Mouse (Mus musculus) hindbrain, embryonic 16.5 days (tissue): Measurements from ENCODE around the gene B4galt2. TPM values are rescaled to one million over a fixed set of nuclear protein-coding genes. Genes with fewer than 3 reads are reported as not detected.

Experiments used
- ATAC-seq: fragments of 200-750 bp; cut with Nextera tagmentation; 2 replicates; pipeline ENCODE4 v1.8.0; 2017; ENCODE audit warnings: moderate TSS enrichment, moderate library complexity
- H3K27ac ChIP-seq: fragments of 300-500 bp; sonication (generic); 2 replicates; pipeline ENCODE4 v1.5.1; 2014; ENCODE audit warnings: low read depth, mild to moderate bottlenecking, control low read depth, low read length, moderate library complexity
- H3K27me3 ChIP-seq: fragments of 300-500 bp; sonication (generic); replicated peaks from 2 replicates; pipeline ENCODE4 v1.6.1; 2014; ENCODE audit warnings: low read length; ENCODE audit not compliant: control insufficient read depth, insufficient read depth
- H3K36me3 ChIP-seq: fragments of 300-500 bp; sonication (generic); 2 replicates; pipeline ENCODE4 v1.6.1; 2014; ENCODE audit warnings: mild to moderate bottlenecking, low read length, moderate library complexity, mixed read lengths; ENCODE audit not compliant: control insufficient read depth, insufficient read depth
- H3K4me1 ChIP-seq: fragments of 300-500 bp; sonication (generic); 2 replicates; pipeline ENCODE4 v1.6.1; 2014; ENCODE audit warnings: low read depth, low read length; ENCODE audit not compliant: control insufficient read depth, insufficient read depth
- H3K4me2 ChIP-seq: fragments of 300-500 bp; sonication (generic); 2 replicates; pipeline ENCODE4 v1.6.1; 2014; ENCODE audit warnings: mild to moderate bottlenecking, low read length, control low read depth, moderate library complexity
- H3K4me3 ChIP-seq: fragments of 300-500 bp; sonication (generic); 2 replicates; pipeline ENCODE4 v1.5.1; 2014; ENCODE audit warnings: mild to moderate bottlenecking, low read length, control low read depth, moderate library complexity
- H3K9ac ChIP-seq: fragments of 300-500 bp; sonication (generic); 2 replicates; pipeline ENCODE4 v1.6.1; 2014; ENCODE audit warnings: low read depth, mild to moderate bottlenecking, control low read depth, low read length, moderate library complexity
- H3K9me3 ChIP-seq: fragments of 300-500 bp; sonication (generic); 2 replicates; pipeline ENCODE4 v1.6.1; 2014; ENCODE audit warnings: mild to moderate bottlenecking, low read length, moderate library complexity; ENCODE audit not compliant: control insufficient read depth
- WGBS: fragments of 180-500 bp; shearing (Covaris S2); extraction: QIAGEN DNeasy Blood & Tissue Kit; methylation state at CpG from one replicate; pipeline ENCODE4 v1.1.7; 2014; 5-methylcytosine and 5-hydroxymethylcytosine counted together
- polyA plus RNA-seq: library from polyadenylated mRNA; unstranded; fragments of >200 nt; fragmentation: Nextera tagmentation; extraction: Ambion mirVana; gene quantifications from 2 replicates; pipeline ENCODE4 v1.2.1, GENCODE M21; 2015

The B4galt2 gene
- polyA plus RNA-seq, 1 experiment from 2014 or later, result 64.4 TPM

DNA sequence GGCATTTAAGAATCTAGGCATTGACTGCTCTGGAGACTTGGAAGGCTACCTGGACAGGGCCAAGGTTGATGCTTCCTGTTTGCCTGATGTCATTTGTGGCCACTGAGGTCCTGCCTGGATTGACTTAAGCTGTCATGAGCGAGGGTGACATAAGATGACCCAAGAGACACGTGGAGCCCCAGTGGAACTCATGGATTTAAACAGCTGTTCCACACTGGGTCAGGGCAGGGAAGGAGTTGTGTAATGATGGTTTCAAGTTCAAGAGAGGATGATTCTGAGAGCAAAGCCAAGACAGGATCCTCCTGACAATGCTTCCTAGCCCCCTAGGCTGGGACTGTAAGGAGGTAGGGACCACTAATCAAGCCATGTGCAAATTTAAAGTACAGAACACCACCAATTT, 51.8 kb downstream of the B4galt2 start:
- Histone ChIP-seq H3K36me3 (no peaks in the 10 kb centered on the region), H3K27me3 (peaks cover 3% of the 10 kb centered on the region; the same call in 1 of the 2 replicates), H3K4me3 (no peak overlapping the region), H3K4me2 (no peak overlapping the region), H3K27ac (no peak overlapping the region), H3K9me3 (no peaks in the 10 kb centered on the region), H3K9ac (no peak overlapping the region), H3K4me1 (peaks cover 10% of the 10 kb centered on the region)
- ATAC-seq, result no peak
- 71% methylated on average over 2 of the region's 2 CpGs for WGBS

- Histone ChIP-seq H3K36me3 (no peaks in the 10 kb centered on the region), H3K9ac (no peak overlapping the region), H3K9me3 (no peaks in the 10 kb centered on the region), H3K4me2 (no peak overlapping the region), H3K27ac (no peak overlapping the region), H3K4me1 (peaks cover 10% of the 10 kb centered on the region), H3K4me3 (no peak overlapping the region), H3K27me3 (peaks cover 3% of the 10 kb centered on the region; the same call in 1 of the 2 replicates)
- WGBS, result 90% methylated on average over 9 of the region's 9 CpGs
- ATAC-seq, result no peak
Measured at GRCm38 (mm10) chr4:117830801-117831200, 52.5 kb downstream of the B4galt2 start.

- peaks cover 3% of the 10 kb centered on the region; the same call in 1 of the 2 replicates for H3K27me3 ChIP-seq
- WGBS, result 18% methylated on average over 5 of the region's 5 CpGs
- no peak overlapping the region for H3K4me3 ChIP-seq
- H3K9me3 ChIP-seq, result no peaks in the 10 kb centered on the region
- peak overlapping the region; percentile 34 for H3K4me2 ChIP-seq
- peak; percentile 38 for ATAC-seq
- H3K9ac ChIP-seq, result no peak overlapping the region; the same call in 1 of the 2 replicates
- peaks cover 10% of the 10 kb centered on the region for H3K4me1 ChIP-seq
- no peak overlapping the region for H3K27ac ChIP-seq
- H3K36me3 ChIP-seq, result no peaks in the 10 kb centered on the region
Measured at GRCm38 (mm10) chr4:117830124-117830551, 53.1 kb downstream of the B4galt2 start.

- no peaks in the 10 kb centered on the region for H3K36me3 ChIP-seq
- peak; percentile 43; the same call in 1 of the 2 replicates for ATAC-seq
- H3K9ac ChIP-seq, result no peak overlapping the region; the same call in 1 of the 2 replicates
- no peak overlapping the region for H3K27ac ChIP-seq
- no peak overlapping the region for H3K4me3 ChIP-seq
- peak overlapping the region; percentile 34 for H3K4me2 ChIP-seq
- H3K27me3 ChIP-seq, result peaks cover 3% of the 10 kb centered on the region; the same call in 1 of the 2 replicates
- peaks cover 5% of the 10 kb centered on the region for H3K4me1 ChIP-seq
- no peaks in the 10 kb centered on the region for H3K9me3 ChIP-seq
- 9% methylated on average over 12 of the region's 12 CpGs for WGBS
Measured at GRCm38 (mm10) chr4:117829260-117830123, 53.8 kb downstream of the B4galt2 start.

- WGBS, result 65% methylated on average over 8 of the region's 8 CpGs
- peaks cover 3% of the 10 kb centered on the region; the same call in 1 of the 2 replicates for H3K27me3 ChIP-seq
- H3K9me3 ChIP-seq, result no peaks in the 10 kb centered on the region
- no peak overlapping the region for H3K9ac ChIP-seq
- no peak for ATAC-seq
- H3K36me3 ChIP-seq, result no peaks in the 10 kb centered on the region
- no peak overlapping the region for H3K4me3 ChIP-seq
- H3K4me1 ChIP-seq, result peaks cover 4% of the 10 kb centered on the region; the same call in 1 of the 2 replicates
- H3K27ac ChIP-seq, result no peak overlapping the region
- no peak overlapping the region for H3K4me2 ChIP-seq
Measured at GRCm38 (mm10) chr4:117828572-117829145, 54.6 kb downstream of the B4galt2 start.

Other genes starting within 250 kb of the B4galt2 start
- 77.7 and 80.5 TPM in 2 replicates for gene Dmap1, start 201.2 kb downstream of the B4galt2 start, polyA plus RNA-seq
- gene Gm12845, start 159.1 kb downstream of the B4galt2 start, polyA plus RNA-seq, result not detected in 2 replicates
- gene Klf17, start 117.8 kb downstream of the B4galt2 start, polyA plus RNA-seq, result not detected in 2 replicates
- 55.3 and 63.8 TPM in 2 replicates for gene Slc6a9, start 49.0 kb downstream of the B4galt2 start, polyA plus RNA-seq
- 2.1 and 2.2 TPM in 2 replicates for gene Ccdc24, start 10.9 kb downstream of the B4galt2 start, polyA plus RNA-seq
- gene Atp6v0b, start 3.8 kb upstream of the B4galt2 start, polyA plus RNA-seq, result 631 and 701 TPM in 2 replicates
- gene Dph2, start 8.5 kb upstream of the B4galt2 start, polyA plus RNA-seq, result 21.8 and 24.0 TPM in 2 replicates
- 63.1 and 76.2 TPM in 2 replicates for gene Ipo13, start 31.5 kb upstream of the B4galt2 start, polyA plus RNA-seq
- gene Artn, start 46.3 kb upstream of the B4galt2 start, polyA plus RNA-seq, result 0.90 and 1.2 TPM in 2 replicates